Mouse (Mus musculus) cerebral cortex, adult 2 months (tissue): Measurements from ENCODE around the gene Fbxl20.

Experiments
- WGBS: fragments of 180-500 bp; shearing (Covaris S2); methylation state at CpG from one replicate; pipeline ENCODE4 v1.1.7; 2018; 5-methylcytosine and 5-hydroxymethylcytosine counted together

Gene Fbxl20

GRCm38 (mm10) chr11:98088224-98088623 is 62.0 kb downstream of the Fbxl20 start:
- 20% methylated on average over 7 of the region's 7 CpGs for WGBS

- 70% methylated on average over 7 of the region's 7 CpGs for WGBS
These were observed 63.6 kb downstream of the Fbxl20 start for GRCm38 (mm10) chr11:98086574-98086973.

- 61% methylated on average over 9 of the region's 9 CpGs for WGBS
These were observed 64.1 kb downstream of the Fbxl20 start for GRCm38 (mm10) chr11:98086141-98086540.

GRCm38 (mm10) chr11:98082745-98083144 is 67.5 kb downstream of the Fbxl20 start:
- 89% methylated on average over 7 of the region's 7 CpGs for WGBS

GRCm38 (mm10) chr11:98080450-98080849 is 69.8 kb downstream of the Fbxl20 start:
- WGBS = 63% methylated on average over 6 of the region's 6 CpGs

- WGBS = 65% methylated on average over 8 of the region's 8 CpGs
These were observed 73.1 kb downstream of the Fbxl20 start for GRCm38 (mm10) chr11:98077086-98077485.

- 14% methylated on average over 13 of the region's 13 CpGs for WGBS
These were observed 74.9 kb downstream of the Fbxl20 start for GRCm38 (mm10) chr11:98075195-98075808.

- 93% methylated on average over 4 of the region's 4 CpGs for WGBS
These were observed 76.8 kb downstream of the Fbxl20 start for GRCm38 (mm10) chr11:98073442-98073841.

- WGBS = 96% methylated on average over 21 of the region's 21 CpGs
These were observed 82.9 kb downstream of the Fbxl20 start for GRCm38 (mm10) chr11:98067255-98067654.

- 90% methylated on average over 12 of the region's 12 CpGs for WGBS
These were observed 84.0 kb downstream of the Fbxl20 start for GRCm38 (mm10) chr11:98066201-98066600.

GRCm38 (mm10) chr11:98061904-98062562 is 88.2 kb downstream of the Fbxl20 start:
- 28% methylated on average over 6 of the region's 6 CpGs for WGBS

GRCm38 (mm10) chr11:98061441-98061840 is 88.8 kb downstream of the Fbxl20 start:
- WGBS = 76% methylated on average over 3 of the region's 3 CpGs

- 37% methylated on average over 5 of the region's 5 CpGs for WGBS
These were observed 90.0 kb downstream of the Fbxl20 start for GRCm38 (mm10) chr11:98060104-98060692.

GRCm38 (mm10) chr11:98059662-98060061 is 90.5 kb downstream of the Fbxl20 start:
- 42% methylated on average over 7 of the region's 7 CpGs for WGBS

- WGBS = 78% methylated on average over 5 of the region's 5 CpGs
These were observed 92.2 kb downstream of the Fbxl20 start for GRCm38 (mm10) chr11:98057998-98058397.

- 19% methylated on average over 9 of the region's 9 CpGs for WGBS
These were observed 92.7 kb downstream of the Fbxl20 start for GRCm38 (mm10) chr11:98057466-98057865.

- WGBS = 3% methylated on average over 47 of the region's 48 CpGs
These were observed 97.0 kb downstream of the Fbxl20 start, which contains the start of gene Stac2 for GRCm38 (mm10) chr11:98052989-98053834. Stac2 (minus strand) TSS chr11:98053462.

GRCm38 (mm10) chr11:98052129-98052988 is 97.8 kb downstream of the Fbxl20 start:
- under 1% methylated on average over 83 of the region's 83 CpGs for WGBS

- 13% methylated on average over 12 of the region's 12 CpGs for WGBS
These were observed 98.5 kb downstream of the Fbxl20 start for GRCm38 (mm10) chr11:98051611-98052128.

GRCm38 (mm10) chr11:98050940-98051339 is 99.3 kb downstream of the Fbxl20 start:
- WGBS = 36% methylated on average over 2 of the region's 2 CpGs

- 22% methylated on average over 2 of the region's 2 CpGs for WGBS
These were observed 99.7 kb downstream of the Fbxl20 start for GRCm38 (mm10) chr11:98050520-98050815.
